Mouse (Mus musculus) CH12.LX (cell line): Measurements from ENCODE around the gene Fam214b. TPM values are rescaled to one million over a fixed set of nuclear protein-coding genes. Genes with fewer than 3 reads are reported as not detected.

ENCODE experiments used
- DNase-seq: peaks from one replicate; pipeline ENCODE4 v3.0.0-alpha.2; 2013; ENCODE audit errors: extremely low read depth
- H3K27ac ChIP-seq: 2 replicates; pipeline ENCODE4 v1.5.1; 2012; ENCODE audit warnings: low read depth, mild to moderate bottlenecking, control low read depth, moderate library complexity; ENCODE audit not compliant: insufficient read depth
- H3K27me3 ChIP-seq: replicated peaks from 2 replicates; pipeline ENCODE3; 2012; ENCODE audit warnings: inconsistent platforms
- H3K36me3 ChIP-seq, 2 experiments: replicated peaks in 1 of 2; 2 replicates each; pipeline versions ENCODE3 to v1.6.1; 2012; ENCODE audit warnings: inconsistent platforms in 1 of 2, low read length in 1 of 2, mild to moderate bottlenecking in 1 of 2, mixed read lengths in 1 of 2, moderate library complexity in 1 of 2; ENCODE audit not compliant: control insufficient read depth in 1 of 2, insufficient read depth in 1 of 2
- H3K4me1 ChIP-seq, 2 experiments: 2 replicates each; pipeline ENCODE4 v1.6.1; 2012; ENCODE audit warnings: inconsistent platforms in 1 of 2, moderate library complexity in 1 of 2; ENCODE audit not compliant: insufficient read depth in 2 of 2, control insufficient read depth in 1 of 2
- H3K4me2 ChIP-seq: 2 replicates; pipeline ENCODE4 v1.6.1; 2012; ENCODE audit warnings: low read depth, mild to moderate bottlenecking, control low read depth; ENCODE audit not compliant: poor library complexity, insufficient read depth, severe bottlenecking
- H3K4me3 ChIP-seq, 3 experiments: fragments of 150-350 bp in 1 of 3; sonication (generic) in 1 of 3; replicated peaks in 1 of 3; 2 replicates each; pipeline versions ENCODE3 to v1.5.1; 2011 to 2012; ENCODE audit warnings: low read depth in 2 of 3, low read length in 2 of 3, mild to moderate bottlenecking in 2 of 3, moderate library complexity in 2 of 3, control low read depth in 1 of 3, improper control_type of control experiment in 1 of 3, inconsistent platforms in 1 of 3, mixed read lengths in 1 of 3; ENCODE audit not compliant: poor library complexity in 1 of 3
- H3K79me2 ChIP-seq: replicated peaks from 2 replicates; pipeline ENCODE4 v1.6.1; 2012; ENCODE audit warnings: mild to moderate bottlenecking, moderate library complexity; ENCODE audit not compliant: control insufficient read depth, poor library complexity, insufficient read depth, severe bottlenecking; ENCODE audit errors: extremely low read depth
- H3K9ac ChIP-seq: 2 replicates; pipeline ENCODE4 v1.6.1; 2012; ENCODE audit warnings: low read depth, mild to moderate bottlenecking, control low read depth, moderate library complexity; ENCODE audit not compliant: insufficient read depth
- H3K9me3 ChIP-seq: replicated peaks from 2 replicates; pipeline ENCODE3; 2012; ENCODE audit warnings: low read length, inconsistent platforms, mixed read lengths
- BHLHE40 ChIP-seq: IDR thresholded peaks from 2 replicates; pipeline ENCODE4 v1.6.1; 2011; ENCODE audit warnings: mild to moderate bottlenecking, low read depth, low read length, improper control_type of control experiment
- CTCF ChIP-seq, 2 experiments: IDR thresholded peaks in 1 of 2; conservative IDR thresholded peaks in 1 of 2; 2 replicates each; pipeline ENCODE4 v1.5.1; 2011 to 2012; ENCODE audit warnings: low read depth in 2 of 2, low read length in 2 of 2, improper control_type of control experiment in 1 of 2, inconsistent platforms in 1 of 2, mild to moderate bottlenecking in 1 of 2, moderate library complexity in 1 of 2
- ELF1 ChIP-seq: IDR thresholded peaks from 2 replicates; pipeline ENCODE4 v1.6.1; 2014; ENCODE audit warnings: low read depth, mild to moderate bottlenecking, inconsistent platforms, low read length, improper control_type of control experiment
- IRF4 ChIP-seq: IDR thresholded peaks from 2 replicates; pipeline ENCODE4 v1.6.1; 2014; ENCODE audit warnings: low read depth, mild to moderate bottlenecking, inconsistent platforms, low read length, improper control_type of control experiment
- JUN ChIP-seq: IDR thresholded peaks from 2 replicates; pipeline ENCODE4 v1.6.1; 2011; ENCODE audit warnings: low read depth, mild to moderate bottlenecking, low read length, improper control_type of control experiment, moderate library complexity; ENCODE audit not compliant: insufficient read depth
- JUND ChIP-seq: conservative IDR thresholded peaks from 2 replicates; pipeline ENCODE4 v1.6.1; 2011; ENCODE audit warnings: low read depth, low read length, improper control_type of control experiment
- KAT2A ChIP-seq: IDR thresholded peaks from 2 replicates; pipeline ENCODE4 v1.6.1; 2012; ENCODE audit warnings: low read length, improper control_type of control experiment, inconsistent platforms; ENCODE audit not compliant: insufficient replicate concordance
- MAX ChIP-seq: IDR thresholded peaks from 2 replicates; pipeline ENCODE4 v1.6.1; 2011; ENCODE audit warnings: low read length, improper control_type of control experiment
- MEF2A ChIP-seq: IDR thresholded peaks from 2 replicates; pipeline ENCODE4 v1.6.1; 2014; ENCODE audit warnings: low read depth, mild to moderate bottlenecking, inconsistent platforms, low read length, improper control_type of control experiment, borderline replicate concordance
- MXI1 ChIP-seq: IDR thresholded peaks from 2 replicates; pipeline ENCODE4 v1.6.1; 2011; ENCODE audit warnings: mild to moderate bottlenecking, low read depth, low read length, improper control_type of control experiment
- MYC ChIP-seq: IDR thresholded peaks from 2 replicates; pipeline ENCODE4 v1.6.1; 2011; ENCODE audit warnings: low read depth, mild to moderate bottlenecking, improper control_type of control experiment, low read length
- NELFE ChIP-seq: IDR thresholded peaks from 2 replicates; pipeline ENCODE4 v1.6.1; 2011; ENCODE audit warnings: low read depth, low read length, improper control_type of control experiment
- NRF1 ChIP-seq: IDR thresholded peaks from 2 replicates; pipeline ENCODE4 v1.6.1; 2014; ENCODE audit warnings: low read depth, mild to moderate bottlenecking, inconsistent platforms, low read length, improper control_type of control experiment, moderate library complexity
- PAX5 ChIP-seq: IDR thresholded peaks from 2 replicates; pipeline ENCODE4 v1.6.1; 2012; ENCODE audit warnings: low read length, inconsistent platforms, mixed read lengths
- POLR2A ChIP-seq: IDR thresholded peaks from 2 replicates; pipeline ENCODE4 v1.6.1; 2011; ENCODE audit warnings: low read depth, mild to moderate bottlenecking, improper control_type of control experiment, low read length
- POLR2AphosphoS2 ChIP-seq: IDR thresholded peaks from 2 replicates; pipeline ENCODE4 v1.6.1; 2011; ENCODE audit warnings: low read depth, low read length, improper control_type of control experiment
- RAD21 ChIP-seq: IDR thresholded peaks from 2 replicates; pipeline ENCODE4 v1.6.1; 2011; ENCODE audit warnings: low read depth, mild to moderate bottlenecking, low read length, improper control_type of control experiment, moderate library complexity
- SMC3 ChIP-seq: IDR thresholded peaks from 2 replicates; pipeline ENCODE4 v1.6.1; 2011; ENCODE audit warnings: low read depth, low read length, improper control_type of control experiment
- TBP ChIP-seq: conservative IDR thresholded peaks from 2 replicates; pipeline ENCODE4 v1.6.1; 2011; ENCODE audit warnings: low read depth, low read length, improper control_type of control experiment
- USF2 ChIP-seq: conservative IDR thresholded peaks from 2 replicates; pipeline ENCODE4 v1.6.1; 2011; ENCODE audit warnings: low read depth, low read length, improper control_type of control experiment
- ZKSCAN1 ChIP-seq: IDR thresholded peaks from 2 replicates; pipeline ENCODE4 v1.6.1; 2012; ENCODE audit warnings: low read depth, inconsistent platforms, low read length, improper control_type of control experiment, borderline replicate concordance
- ZNF384 ChIP-seq: IDR thresholded peaks from 2 replicates; pipeline ENCODE4 v1.6.1; 2012; ENCODE audit warnings: low read depth, low read length, improper control_type of control experiment, inconsistent platforms
- dilution Hi-C: fragments of 300-500 bp; cut with MboI; formaldehyde crosslinking; loops from 2 replicates; pipeline ENCODE4 v1.14.3; 2020; ENCODE audit warnings: low sequenced_read_pairs; ENCODE audit not compliant: extremely low pct_unique_long_range_greater_than_20kb, extremely low pct_ligation_motif_present
- in situ Hi-C: fragments of 300-500 bp; cut with MboI; formaldehyde crosslinking; loops from 3 replicates; pipeline ENCODE4 v1.14.3; 2019; ENCODE audit warnings: low sequenced_read_pairs, low pct_ligation_motif_present, low pct_unique_long_range_greater_than_20kb, mixed read lengths
- polyA plus RNA-seq: library from polyadenylated mRNA; unstranded; fragments of >175 nt; gene quantifications from 2 replicates; pipeline ENCODE4 v1.2.1, GENCODE M21; 2012; ENCODE audit warnings: low read depth; ENCODE audit not compliant: insufficient read length
- total RNA-seq, 2 experiments: library from RNA; depleted of rRNA; stranded (reverse); fragments of 300-350 nt in 1 of 2; fragments of >200 nt in 1 of 2; gene quantifications; 2 replicates each; pipeline ENCODE4 v1.2.3; 2012 to 2014

The Fam214b gene
- total and polyA plus RNA-seq, 3 experiments: 1.7 to 4.7 (median 3.3) TPM

GRCm38 (mm10) chr4:43059697-43060096 lies 13.7 kb upstream of the Fam214b start:
- Histone ChIP-seq H3K36me3 (no peaks in the 10 kb centered on the region), H3K9ac (no peak overlapping the region), H3K4me1 (no peaks in the 10 kb centered on the region), H3K79me2 (no peaks in the 10 kb centered on the region), H3K27me3 (peaks cover 2% of the 10 kb centered on the region), H3K9me3 (peaks cover 7% of the 10 kb centered on the region), H3K4me2 (no peak overlapping the region), H3K27ac (no peak overlapping the region), H3K4me3 (no peak overlapping the region)
- DNase-seq: no peak
- dilution Hi-C loops: no loop called here
- TF ChIP-seq PAX5: no peak
- no peak for TF ChIP-seq NELFE
- no peak for TF ChIP-seq ZKSCAN1
- no peak for TF ChIP-seq ELF1
- no peak for TF ChIP-seq MYC
- no peak for TF ChIP-seq TBP
- no peak for TF ChIP-seq BHLHE40
- no peak for TF ChIP-seq NRF1
- no peak for TF ChIP-seq RAD21
- TF ChIP-seq JUN: no peak
- no peak for TF ChIP-seq JUND
- no peak for TF ChIP-seq SMC3
- TF ChIP-seq MXI1: no peak
- no peak for TF ChIP-seq MEF2A
- no peak for TF ChIP-seq ZNF384
- TF ChIP-seq MAX: no peak
- TF ChIP-seq CTCF (conservative IDR thresholded peaks at IDR 0.05 in 1 of 2, IDR thresholded peaks at IDR 0.05 in 1 of 2; ENCODE audit: low read depth in 2 of 2, low read length in 2 of 2): no peak
- no peak for TF ChIP-seq KAT2A
- no peak for TF ChIP-seq USF2
- TF ChIP-seq IRF4: no peak
- in situ Hi-C loops: no loop called here

- H3K9me3 ChIP-seq: peaks cover 7% of the 10 kb centered on the region
- H3K79me2 ChIP-seq: no peaks in the 10 kb centered on the region
- H3K36me3 ChIP-seq: no peaks in the 10 kb centered on the region
- in situ Hi-C loops (no loop called here), dilution Hi-C loops (no loop called here)
- no peak for DNase-seq
- TF ChIP-seq ELF1: no peak
- no peak for TF ChIP-seq JUND
- TF ChIP-seq CTCF (conservative IDR thresholded peaks at IDR 0.05 in 1 of 2, IDR thresholded peaks at IDR 0.05 in 1 of 2; ENCODE audit: low read depth in 2 of 2, low read length in 2 of 2): no peak
- no peak for TF ChIP-seq POLR2AphosphoS2
- TF ChIP-seq POLR2A: no peak
- H3K4me3 ChIP-seq: no peak within 1 kb of the TSS
- H3K27ac ChIP-seq: no peak within 1 kb of the TSS
- peaks cover 2% of the 10 kb centered on the region for H3K27me3 ChIP-seq
- H3K4me2 ChIP-seq: no peak within 1 kb of the TSS
- no peak within 1 kb of the TSS for H3K9ac ChIP-seq
- H3K4me1 ChIP-seq: no peaks in the 10 kb centered on the region
Observed at GRCm38 (mm10) chr4:43058753-43059654, 13.0 kb upstream of the Fam214b start, which contains the start of gene Unc13b. Gene Unc13b (plus strand): TSS chr4:43058953.
